Mouse (Mus musculus): ENCODE measurements around the gene Lsm14b.

Gene Lsm14b
- long read RNA-seq, experiment 1, partial matches to known transcripts = 0 of 1 reads
- long read RNA-seq, experiment 1, other reads (novel, unspliced or antisense) = 1 of 1 reads
- long read RNA-seq, experiment 2 = 0 reads

- intact Hi-C loops (cut with DNase I) = loop anchor here (2.0 kb wide), 1 partner anchor 48 kb away; the partner anchor contains the start of gene Taf4
Observed at GRCm38 (mm10) chr2:180024401-180025098, at the start of gene Lsm14b. Gene Lsm14b (plus strand): TSS chr2:180024987.

DNA sequence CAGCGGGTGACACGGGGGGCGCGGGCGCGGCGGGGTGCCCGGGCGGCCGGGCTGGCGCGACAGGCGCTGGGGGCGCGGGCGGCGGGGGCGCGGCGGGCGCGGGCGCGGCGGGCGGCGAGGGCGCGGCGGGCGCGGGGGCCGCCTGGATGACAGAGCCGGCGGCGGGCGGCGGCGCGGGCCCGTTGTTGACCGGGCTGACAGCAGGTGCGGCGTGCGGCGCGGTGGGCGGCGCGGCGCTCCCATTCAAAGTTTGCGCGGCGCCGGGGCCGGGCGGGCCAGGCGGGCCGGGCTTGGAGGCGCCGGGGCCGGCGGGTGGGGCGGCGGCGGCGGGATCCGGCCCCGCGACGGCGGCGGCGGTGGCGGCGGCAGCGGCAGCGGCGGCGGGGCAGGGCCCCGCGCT, 48.9 kb upstream of the Lsm14b start:
- intact Hi-C loops (cut with DNase I) = loop anchor here (2.0 to 5.0 kb wide), 3 partner anchors 49 to 66 kb away; partner anchors contain the start of genes Lsm14b, Psma7 and Ss18l1

DNA sequence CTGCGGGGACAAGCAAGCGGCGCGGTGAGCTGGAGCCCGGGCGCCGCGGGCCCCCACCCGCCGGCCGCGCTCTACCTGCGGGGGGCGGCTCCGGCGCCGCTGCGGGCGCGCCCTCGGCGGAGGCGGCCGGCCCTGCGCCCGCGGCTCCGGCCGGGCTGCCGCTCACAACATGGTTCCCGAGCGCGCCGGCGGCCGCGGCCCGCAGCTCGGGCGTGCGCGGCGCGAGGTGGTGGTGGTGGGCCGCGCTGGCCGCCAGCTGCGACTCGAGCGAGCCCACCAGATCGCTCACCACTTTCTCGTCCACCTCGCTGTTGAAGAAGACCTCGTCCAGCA, 48.5 kb upstream of the Lsm14b start:
- intact Hi-C loops (cut with DNase I) = loop anchor here (2.0 to 5.0 kb wide), 3 partner anchors 49 to 66 kb away; partner anchors contain the start of genes Lsm14b, Psma7 and Ss18l1

DNA sequence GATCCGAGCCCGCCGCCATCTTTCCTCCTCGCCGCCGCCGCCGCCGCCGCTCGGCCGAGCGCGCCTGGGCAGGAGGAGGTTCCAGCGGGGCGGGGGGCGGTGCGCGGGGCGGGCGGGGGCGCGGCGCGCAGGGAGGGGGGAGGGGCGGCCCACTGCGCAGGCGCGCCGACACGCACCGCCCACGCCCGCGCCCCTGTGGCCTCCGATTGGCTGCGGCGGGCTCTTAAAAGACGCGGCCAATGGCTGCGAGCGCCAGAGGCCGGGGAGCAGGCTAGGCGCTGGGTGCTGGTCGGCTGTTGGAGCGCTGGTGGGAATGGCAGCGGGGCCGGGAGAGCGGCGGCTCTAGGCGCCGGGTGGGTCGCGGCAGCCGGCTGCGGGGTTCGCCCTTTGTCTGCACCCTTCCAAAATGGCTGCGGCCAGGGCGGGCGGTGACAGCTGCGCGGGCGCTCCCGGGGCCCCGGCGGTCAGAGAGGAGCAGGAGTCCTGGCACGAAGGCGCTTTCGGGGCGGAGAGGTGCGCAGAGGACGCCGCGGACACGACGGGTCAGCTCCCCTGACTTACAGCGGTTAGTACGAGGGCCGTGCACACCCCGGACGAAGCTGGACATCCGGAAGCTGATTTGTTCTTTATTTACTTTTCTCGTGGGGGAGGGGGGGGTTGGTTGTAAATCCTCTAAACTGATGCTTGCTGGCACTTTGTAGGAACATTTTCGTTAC, 48.0 kb upstream of the Lsm14b start, which contains the start of gene Taf4:
Taf4 (minus strand) TSS at position 19 of the 716 bp plus-strand sequence.
- intact Hi-C loops (cut with DNase I) = loop anchor here (2.0 to 5.0 kb wide), 3 partner anchors 48 to 66 kb away; partner anchors contain the start of genes Lsm14b, Psma7 and Ss18l1

- intact Hi-C loops (cut with DNase I) = loop anchor here (2.0 to 5.0 kb wide), 3 partner anchors 47 to 65 kb away; partner anchors contain the start of genes Lsm14b, Psma7 and Ss18l1
Observed at GRCm38 (mm10) chr2:179977344-179978025, 47.3 kb upstream of the Lsm14b start.

GRCm38 (mm10) chr2:179978250-179978649, 46.5 kb upstream of the Lsm14b start:
- intact Hi-C loops (cut with DNase I) = loop anchor here (5.0 kb wide), 2 partner anchors 51 to 64 kb away; partner anchors contain the start of genes Psma7 and Ss18l1

DNA sequence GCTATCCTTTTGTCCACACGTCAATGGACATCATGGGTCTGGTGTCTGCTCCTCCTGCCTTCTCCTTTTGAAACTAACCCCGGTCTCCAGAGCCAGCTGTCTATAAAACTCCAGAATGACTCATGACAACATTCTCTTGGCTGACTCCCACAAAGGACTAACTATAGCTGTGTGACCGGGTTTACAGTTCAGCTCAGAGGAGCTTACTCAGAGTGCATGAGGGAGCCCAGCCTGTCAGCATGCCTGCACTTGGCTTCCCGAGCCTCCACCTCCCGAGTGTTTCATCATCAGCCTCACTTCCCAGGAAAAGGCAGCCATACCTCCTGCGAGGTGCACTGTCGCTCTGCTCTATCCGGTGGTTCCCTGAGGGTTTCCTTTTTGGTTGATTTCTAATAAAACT, 45.0 kb upstream of the Lsm14b start:
- intact Hi-C loops (cut with DNase I) = loop anchor here (5.0 kb wide), 2 partner anchors 53 to 62 kb away; partner anchors contain the start of genes Psma7 and Ss18l1

DNA sequence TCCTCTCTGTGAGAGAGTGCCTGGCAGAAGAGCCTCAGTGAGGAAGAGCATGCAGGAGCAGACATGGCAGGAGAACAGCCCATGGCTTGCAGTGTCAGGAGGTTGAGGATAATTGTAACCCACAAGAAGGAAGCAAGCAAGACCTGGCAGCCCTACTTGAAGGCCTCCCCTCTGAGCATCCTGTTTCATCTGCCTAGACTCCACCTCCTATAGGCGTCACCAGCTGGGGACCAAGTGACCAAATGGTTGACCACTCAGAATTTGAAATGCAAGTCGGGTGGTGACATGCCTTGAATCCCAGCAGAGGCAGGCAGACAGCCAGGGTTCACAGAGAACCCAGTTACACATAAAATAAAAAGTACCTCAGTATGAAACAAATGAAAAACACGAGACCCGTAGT, 44.2 kb upstream of the Lsm14b start:
- intact Hi-C loops (cut with DNase I) = no loop called here

DNA sequence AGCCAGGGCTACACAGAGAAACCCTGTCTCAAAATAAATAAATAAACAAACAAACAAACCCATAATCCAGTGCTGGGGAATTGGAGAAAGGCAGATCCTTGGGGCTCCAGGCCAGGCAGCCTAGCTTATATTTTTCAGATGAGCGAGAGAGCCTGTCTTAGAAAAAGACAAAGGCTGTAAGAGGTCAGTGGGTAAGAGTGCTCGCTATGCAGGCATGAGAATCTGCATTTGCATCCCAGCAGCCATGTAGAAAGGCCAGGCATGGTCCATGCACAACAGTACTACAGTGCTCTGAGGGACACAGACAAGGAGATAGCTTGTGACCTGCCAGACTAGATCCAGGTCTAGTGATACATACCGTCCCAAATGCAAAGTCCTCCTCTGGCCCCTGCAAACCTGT, 42.1 kb upstream of the Lsm14b start:
- intact Hi-C loops (cut with DNase I) = no loop called here

GRCm38 (mm10) chr2:179984830-179985229, 40.0 kb upstream of the Lsm14b start:
- intact Hi-C loops (cut with DNase I) = no loop called here

GRCm38 (mm10) chr2:179985695-179986094, 39.1 kb upstream of the Lsm14b start:
- intact Hi-C loops (cut with DNase I) = no loop called here

GRCm38 (mm10) chr2:179986437-179987022, 38.3 kb upstream of the Lsm14b start:
- intact Hi-C loops (cut with DNase I) = no loop called here

DNA sequence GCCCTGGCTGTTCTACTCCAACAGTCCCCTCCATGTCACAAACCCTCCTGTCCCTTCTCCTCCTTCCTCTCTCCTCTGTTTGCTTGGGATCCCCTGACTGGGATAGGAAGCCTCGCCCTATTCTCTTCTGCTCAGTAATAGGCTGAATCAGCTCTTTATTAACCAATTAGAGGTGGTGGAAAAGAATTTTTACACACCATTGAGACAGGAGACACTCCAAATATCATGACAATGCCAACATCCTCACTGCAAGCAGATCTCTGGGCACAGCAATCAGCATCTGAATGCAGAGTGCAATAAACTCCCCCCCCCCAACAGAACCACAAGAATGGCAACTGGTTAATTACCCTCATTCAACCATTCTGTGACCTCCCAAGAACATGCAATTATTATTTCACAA, 35.7 kb upstream of the Lsm14b start:
- intact Hi-C loops (cut with DNase I) = no loop called here

DNA sequence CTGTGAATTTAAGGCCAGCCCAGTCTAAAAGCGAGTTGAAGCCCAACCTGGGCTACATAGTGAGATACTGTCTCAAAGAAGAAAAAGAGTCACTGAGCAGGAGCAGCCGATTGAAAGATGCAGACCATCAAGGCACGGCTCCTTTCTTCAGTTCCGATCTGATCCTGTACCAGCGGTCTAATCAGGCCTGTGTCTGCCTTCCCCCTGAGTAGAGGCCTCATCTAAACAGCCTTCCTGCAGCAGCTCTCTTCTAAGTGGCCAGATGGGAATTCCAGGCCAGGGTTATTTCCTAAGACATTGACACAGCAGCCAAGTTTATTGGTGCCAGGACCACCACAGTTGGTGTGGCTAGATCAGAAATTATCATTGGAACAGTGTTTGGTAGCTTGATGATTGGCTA, 31.7 kb upstream of the Lsm14b start:
- intact Hi-C loops (cut with DNase I) = no loop called here

DNA sequence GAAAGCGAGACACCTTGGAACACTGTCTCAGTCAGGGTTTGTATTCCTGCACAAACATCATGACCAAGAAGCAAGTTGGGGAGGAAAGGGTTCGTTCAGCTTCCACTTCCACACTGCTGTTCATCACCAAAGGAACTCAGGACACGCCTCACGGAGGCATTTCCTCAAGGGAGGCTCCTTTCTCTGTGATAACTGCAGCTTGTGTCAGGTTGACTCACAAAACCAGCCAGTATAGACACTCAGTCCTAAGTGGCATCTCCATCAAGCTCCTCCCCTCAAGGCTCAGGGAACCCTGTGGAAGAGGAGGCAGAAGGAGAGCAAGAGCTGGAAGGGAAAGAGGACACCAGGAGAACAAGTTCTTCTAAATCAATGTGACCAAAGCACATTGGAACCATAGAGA, 26.4 kb upstream of the Lsm14b start:
- intact Hi-C loops (cut with DNase I) = no loop called here

DNA sequence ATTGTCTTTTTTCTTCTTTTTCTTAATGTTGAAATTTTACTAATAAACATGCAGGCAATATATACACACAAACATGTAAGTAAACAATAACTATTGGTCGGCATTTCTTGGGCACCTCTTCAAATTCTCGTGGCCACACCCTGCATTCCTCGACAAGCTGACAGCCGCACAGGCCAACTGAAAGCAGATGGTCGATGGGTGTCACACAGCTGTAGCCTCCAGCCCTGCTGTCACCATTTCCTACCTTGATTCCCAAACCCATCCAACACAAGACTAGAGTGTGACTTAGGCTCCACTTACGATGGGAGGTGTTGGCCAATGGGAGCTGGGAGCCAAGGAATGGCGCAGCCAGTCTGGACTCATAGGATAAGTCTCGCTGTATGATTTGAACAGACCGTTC, 23.2 kb upstream of the Lsm14b start:
- intact Hi-C loops (cut with DNase I) = no loop called here

DNA sequence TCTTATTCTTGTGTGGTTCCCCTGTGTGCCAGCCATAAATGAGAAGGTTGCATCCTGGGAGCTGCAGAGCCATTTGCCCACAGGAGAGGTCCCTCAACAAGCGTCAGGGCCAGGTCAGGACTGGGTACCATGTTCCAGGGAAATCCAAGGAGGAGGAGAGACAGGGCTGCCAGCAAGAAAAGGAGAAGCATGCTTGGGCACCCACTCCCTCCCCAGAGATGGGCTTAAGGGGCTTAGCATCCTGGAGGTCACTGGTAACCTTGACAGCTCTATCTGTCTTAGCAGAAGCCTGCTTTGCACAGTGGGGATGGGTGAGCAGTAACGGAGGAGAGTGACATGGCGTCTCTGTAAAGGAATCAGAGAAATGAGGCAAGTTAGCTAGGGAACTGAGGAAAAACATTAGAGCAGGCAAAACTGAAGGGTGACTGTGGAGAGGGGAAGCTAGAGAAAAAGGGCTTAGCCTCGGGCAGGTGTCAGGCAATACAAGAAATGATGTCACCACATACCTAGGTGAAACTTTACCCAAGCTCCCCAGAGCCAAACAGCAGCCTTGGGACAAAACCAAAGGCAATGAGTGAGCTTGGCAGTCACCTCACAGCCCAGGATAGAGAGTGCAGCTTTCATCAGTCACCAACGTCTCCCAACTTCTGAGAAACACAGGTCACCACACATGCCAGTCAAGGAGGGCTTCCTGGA, 19.0 kb upstream of the Lsm14b start:
- intact Hi-C loops (cut with DNase I) = no loop called here

DNA sequence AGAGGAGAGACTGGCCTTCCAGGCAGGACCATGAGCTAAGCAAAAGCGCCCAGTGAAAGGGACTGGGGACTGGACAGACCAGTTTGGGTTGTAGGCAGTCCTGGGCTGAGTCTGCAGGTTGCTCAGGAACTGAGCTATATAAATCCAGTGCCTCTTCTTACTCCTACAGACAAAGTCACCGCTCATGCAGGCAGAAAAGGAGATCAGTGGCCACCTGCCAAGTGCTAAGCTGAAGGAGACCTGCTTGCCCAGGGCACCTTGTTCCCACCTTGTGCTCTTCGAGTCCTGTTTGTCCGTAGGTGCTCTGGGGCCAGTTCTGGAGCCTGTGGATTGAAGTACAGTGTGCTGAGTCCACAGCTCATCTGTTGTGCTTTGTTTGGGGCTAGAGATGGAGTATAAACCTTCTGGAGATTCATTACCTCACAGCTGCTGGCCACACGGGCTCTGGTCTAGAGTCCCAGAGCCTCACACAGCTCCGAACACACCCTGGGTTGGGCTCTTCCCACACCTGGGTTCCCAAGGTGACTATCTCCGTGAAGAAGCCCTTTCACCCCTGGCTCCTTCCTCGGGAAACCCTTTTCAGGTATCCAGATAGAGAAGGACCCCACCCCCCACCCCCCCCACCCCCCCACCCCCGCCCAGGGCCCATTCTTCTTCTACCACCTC, 18.3 kb upstream of the Lsm14b start:
- intact Hi-C loops (cut with DNase I) = no loop called here

- intact Hi-C loops (cut with DNase I) = no loop called here
Observed at GRCm38 (mm10) chr2:180010686-180011085, 14.1 kb upstream of the Lsm14b start.

DNA sequence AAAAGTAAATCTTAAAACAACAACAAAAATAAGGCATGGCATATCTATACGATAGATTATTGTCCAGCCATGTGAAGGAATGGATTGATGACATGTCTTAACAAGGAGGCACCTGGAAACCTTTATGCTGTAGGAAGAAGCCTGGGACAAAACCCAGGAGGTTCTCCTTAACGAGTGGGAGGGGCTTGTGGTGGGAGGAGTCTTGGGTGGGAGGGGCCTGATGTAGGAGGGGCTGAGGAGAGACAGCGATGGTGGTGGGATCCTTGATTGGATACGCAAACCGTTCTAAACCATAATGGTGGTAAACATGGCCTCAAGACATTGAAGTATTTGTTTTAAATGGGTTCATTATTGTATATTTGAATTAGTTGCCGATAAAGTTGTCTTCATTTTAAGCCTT, 13.4 kb upstream of the Lsm14b start:
- intact Hi-C loops (cut with DNase I) = no loop called here
